Mouse (Mus musculus) 3134 (cell line): ENCODE results near the gene Hrct1.

ENCODE experiments used
- DNase-seq: peaks from one replicate; pipeline ENCODE4 v3.0.0-alpha.2; 2011; ENCODE audit warnings: low spot score; ENCODE audit not compliant: insufficient read length; ENCODE audit errors: extremely low read depth

Gene Hrct1

GRCm38 (mm10) chr4:43727718-43728575, 959 bp downstream of the Hrct1 start:
- no peak for DNase-seq

- DNase-seq = peak; percentile 79
These were observed 1.6 kb downstream of the Hrct1 start for GRCm38 (mm10) chr4:43728576-43728954.

GRCm38 (mm10) chr4:43729126-43729525, 2.1 kb downstream of the Hrct1 start:
- no peak for DNase-seq

- DNase-seq = no peak
These were observed 3.0 kb downstream of the Hrct1 start, which contains the start of gene Spaar for GRCm38 (mm10) chr4:43729794-43730550. Spaar (plus strand) TSS chr4:43730034.

DNA sequence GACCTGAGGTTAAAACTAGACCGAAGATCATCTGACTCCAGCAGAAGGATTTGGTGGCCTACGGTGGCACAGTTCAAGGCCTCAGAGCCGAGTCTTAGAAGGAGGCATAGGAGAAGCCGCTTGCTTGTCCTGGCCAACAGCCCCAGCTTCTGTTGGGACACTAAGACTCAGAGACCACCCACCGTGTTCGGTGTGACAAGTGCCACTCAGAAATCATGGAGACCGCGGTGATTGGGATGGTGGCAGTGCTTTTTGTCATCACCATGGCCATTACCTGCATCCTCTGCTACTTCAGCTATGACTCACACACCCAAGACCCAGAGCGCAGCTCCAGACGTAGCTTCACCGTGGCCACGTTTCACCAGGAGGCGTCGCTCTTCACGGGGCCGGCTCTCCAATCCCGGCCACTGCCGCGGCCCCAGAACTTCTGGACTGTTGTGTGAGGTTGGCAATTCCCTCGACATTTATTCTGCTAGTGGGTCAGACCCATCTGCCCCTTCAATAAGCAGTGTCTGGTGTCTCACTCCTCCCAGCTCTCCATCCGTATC, 3.8 kb downstream of the Hrct1 start:
- DNase-seq = no peak

DNA sequence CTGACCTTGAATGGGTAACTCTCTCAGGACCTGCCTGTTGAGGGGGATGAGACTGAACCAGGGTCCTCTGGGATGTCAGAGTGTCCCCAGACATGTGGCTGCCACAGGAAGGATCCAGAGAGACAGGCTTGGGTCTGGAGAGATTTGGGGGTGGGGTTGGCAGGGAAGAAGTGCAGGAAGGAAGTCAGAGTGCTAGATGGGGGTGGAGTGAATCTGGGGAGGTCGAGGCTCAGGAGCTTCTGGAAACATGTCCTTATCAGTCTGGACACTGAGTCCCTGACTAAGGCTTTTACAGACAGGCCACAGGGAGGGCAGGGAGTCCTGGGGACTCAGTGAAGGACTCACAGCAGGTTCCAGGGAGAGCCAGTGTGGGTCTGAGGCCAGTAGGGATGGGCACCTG, 5.2 kb downstream of the Hrct1 start:
- DNase-seq = no peak

- no peak for DNase-seq
These were observed 6.2 kb downstream of the Hrct1 start for GRCm38 (mm10) chr4:43733186-43733585.

GRCm38 (mm10) chr4:43737144-43737543, 10.2 kb downstream of the Hrct1 start:
- DNase-seq = no peak

DNA sequence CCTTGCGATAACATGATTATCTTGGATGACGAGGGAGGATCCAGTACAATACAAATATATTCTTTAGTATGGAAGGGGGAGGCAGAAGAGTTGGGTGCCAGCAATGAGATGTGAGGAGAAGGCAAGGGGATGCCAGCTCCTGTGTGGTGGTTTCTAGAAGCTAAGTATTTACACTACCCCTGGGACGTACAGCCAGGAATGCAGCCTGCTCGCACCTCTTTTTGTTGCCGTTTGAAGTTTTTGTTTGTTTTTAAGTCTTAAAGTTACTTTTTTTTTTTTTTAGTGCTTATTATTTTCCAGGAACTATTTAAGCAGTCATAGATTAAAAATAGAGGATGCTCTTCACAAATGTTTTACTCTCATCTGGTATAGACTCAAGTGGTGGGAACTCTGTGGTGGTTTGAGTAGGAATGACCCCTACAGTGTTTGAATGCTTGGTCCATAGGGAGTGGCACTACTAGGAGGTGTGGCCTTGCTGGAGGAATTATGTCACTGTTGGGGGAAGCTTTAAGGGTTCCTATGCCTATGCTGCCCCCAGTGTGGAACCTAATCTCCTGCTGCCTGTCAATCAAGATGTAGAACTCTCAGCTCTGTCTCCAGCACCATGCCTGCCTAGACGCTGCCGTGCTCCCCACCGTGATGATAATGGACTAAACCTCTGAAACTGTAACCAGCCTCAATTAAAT, 12.1 kb downstream of the Hrct1 start:
- no peak for DNase-seq

- no peak for DNase-seq
These were observed 14.5 kb downstream of the Hrct1 start for GRCm38 (mm10) chr4:43741526-43741925.

DNA sequence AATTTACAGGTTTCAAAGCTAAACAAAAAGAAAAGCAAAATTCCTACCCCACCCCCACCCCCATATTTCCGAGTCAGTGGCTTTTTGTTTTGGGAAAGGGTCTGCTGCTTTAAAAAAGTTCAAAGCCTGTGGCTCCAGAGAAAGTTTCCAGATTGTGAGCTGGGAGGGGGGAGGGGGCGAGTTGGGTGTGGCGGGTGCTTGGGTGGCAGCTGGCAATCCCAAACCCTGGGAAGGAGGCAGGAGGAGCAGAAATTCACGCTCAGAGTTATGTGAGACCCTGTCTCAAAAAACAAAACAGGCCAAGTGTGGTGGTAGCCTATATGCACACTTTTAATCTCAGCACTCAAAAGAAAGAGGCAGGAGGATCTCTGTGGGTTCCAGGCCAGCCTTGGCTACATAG, 15.6 kb downstream of the Hrct1 start:
- no peak for DNase-seq

DNA sequence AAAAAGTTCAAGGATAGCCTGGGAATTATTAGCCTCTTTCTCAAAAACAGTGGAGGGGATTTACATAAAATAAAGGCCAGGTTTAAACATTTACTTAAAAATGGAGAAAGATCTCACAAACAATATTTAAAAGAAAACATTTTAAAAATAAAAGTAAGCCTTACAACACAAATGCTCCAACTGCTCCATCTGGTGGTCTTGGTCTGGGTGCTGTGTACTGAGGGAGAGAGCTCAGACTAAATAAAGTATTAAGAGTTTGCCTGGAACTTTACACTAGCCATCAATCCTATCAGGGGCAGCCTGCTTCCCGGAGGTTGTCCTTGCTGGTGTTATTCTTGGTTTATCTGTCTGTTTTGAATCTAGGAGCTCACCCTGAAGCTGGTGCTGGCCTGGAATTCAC, 16.1 kb downstream of the Hrct1 start:
- no peak for DNase-seq

DNA sequence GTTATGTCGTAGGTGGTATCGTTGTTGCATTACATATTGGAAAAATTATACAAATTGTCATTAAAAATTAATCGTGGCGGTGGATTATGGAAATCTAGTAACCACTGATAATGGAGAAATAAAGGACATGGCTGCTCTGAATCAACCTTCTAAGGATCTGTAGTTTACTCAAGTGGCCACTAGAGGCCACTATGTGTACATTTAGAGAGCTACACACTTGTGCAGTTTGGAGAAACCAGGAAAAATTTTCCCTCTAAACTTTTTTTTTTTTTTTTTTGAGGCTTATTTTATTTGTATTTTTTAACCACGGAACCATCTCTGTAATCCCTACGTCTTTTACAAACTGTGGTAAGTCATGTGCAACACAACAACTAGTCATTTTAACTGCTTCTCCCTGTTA, 18.2 kb downstream of the Hrct1 start:
- no peak for DNase-seq

- DNase-seq = peak; percentile 64
These were observed 30.2 kb downstream of the Hrct1 start for GRCm38 (mm10) chr4:43757213-43757612.

- DNase-seq = peak; percentile 15
These were observed 32.8 kb downstream of the Hrct1 start for GRCm38 (mm10) chr4:43759571-43760418.

DNA sequence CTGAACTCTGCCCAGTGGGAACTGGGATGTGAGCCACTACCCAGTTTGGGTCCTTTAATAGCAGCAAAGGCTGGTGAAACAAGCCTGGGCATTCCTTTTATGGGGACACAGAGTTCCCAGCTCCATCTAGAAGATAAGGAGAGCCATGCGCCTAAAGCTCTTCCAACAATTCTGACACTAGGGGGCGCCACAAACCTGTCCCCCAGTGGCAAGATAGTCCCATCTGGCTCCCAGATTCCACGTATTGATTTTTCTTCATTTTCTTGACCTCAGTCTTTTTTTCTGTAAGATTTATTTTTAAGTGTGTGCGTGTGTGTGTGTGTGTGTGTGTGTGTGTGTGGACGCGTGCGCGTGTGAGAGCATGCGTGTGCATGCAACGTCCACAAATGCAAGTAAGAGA, 33.5 kb downstream of the Hrct1 start:
- DNase-seq = no peak

GRCm38 (mm10) chr4:43761336-43761735, 34.3 kb downstream of the Hrct1 start:
- DNase-seq = no peak

DNA sequence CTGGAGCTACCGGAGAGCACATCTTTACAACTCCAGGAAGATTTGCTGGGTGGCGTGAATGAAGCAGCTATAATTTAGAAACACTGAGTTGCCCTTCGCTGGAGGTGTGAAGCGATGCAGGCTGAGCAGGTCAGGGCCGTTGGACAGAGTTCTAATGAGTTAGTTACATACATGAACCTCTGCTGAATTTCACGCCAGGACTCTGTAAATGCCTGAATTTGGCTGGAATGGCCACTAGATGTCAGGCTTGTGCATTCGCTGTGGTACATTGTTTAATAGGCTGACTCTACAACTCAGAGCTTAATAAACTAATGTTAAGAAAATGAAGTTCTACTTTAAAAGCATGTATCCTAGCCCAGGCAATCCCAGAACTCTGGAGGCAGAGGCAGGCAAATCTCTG, 36.4 kb downstream of the Hrct1 start:
- peak; percentile 57 for DNase-seq

GRCm38 (mm10) chr4:43768341-43768740, 41.4 kb downstream of the Hrct1 start:
- DNase-seq = no peak

- DNase-seq = no peak
These were observed 42.4 kb downstream of the Hrct1 start for GRCm38 (mm10) chr4:43769374-43769773.
